ENCODE assay signal across 9 mouse cellular contexts in the genomic region with DNA sequence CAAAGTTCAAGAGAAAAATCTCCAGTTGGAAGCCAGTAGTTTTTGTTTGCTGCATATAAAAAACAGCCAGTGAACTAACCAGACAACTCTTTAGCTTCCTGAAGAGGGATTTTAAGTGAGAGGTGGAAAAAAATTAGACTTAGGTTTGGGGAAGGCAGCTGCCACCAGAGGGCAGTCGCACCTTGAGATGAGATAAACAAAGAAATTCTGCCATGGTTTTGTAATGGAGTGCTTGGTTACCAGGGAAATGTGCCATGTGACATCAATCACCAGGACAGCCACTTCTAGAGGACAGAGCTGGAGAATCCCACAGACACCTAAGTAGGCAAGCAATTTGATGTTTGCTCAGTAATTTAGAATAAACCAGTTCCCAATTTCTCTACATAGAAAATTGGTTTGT.
DNase-seq lines count a peak whose midpoint lies in the region; ATAC-seq and TF ChIP-seq lines count a peak whose summit lies in the region.
"Had no signal": no experiment of that assay in that cellular context is flagged by ENCODE, and none has a peak within 500 bp of the region (broad histone marks: within the 10 kb centered on the region; RNA-seq: fewer than 3 reads in every experiment).

No protein-coding gene starts in this region.

- no peaks in the 10 kb centered on the region for H3K4me1 ChIP-seq in liver, embryonic 11.5 days (replicated peaks; ENCODE audit: control insufficient read depth, insufficient read depth, low read length)
- no peaks in the 10 kb centered on the region for H3K4me1 ChIP-seq in forebrain, embryonic 13.5 days
- no peaks in the 10 kb centered on the region for H3K4me1 ChIP-seq in kidney, postnatal 0 days (replicated peaks; ENCODE audit: insufficient read depth, low read length)
- H3K4me1 ChIP-seq in limb, embryonic 14.5 days (ENCODE audit: control insufficient read depth, insufficient read depth, low read length) = no peaks in the 10 kb centered on the region
- H3K4me1 ChIP-seq: liver, embryonic 15.5 days had no signal

- DNase-seq in liver = peak; percentile 29
- DNase-seq in liver, embryonic 11.5 days (ENCODE audit: low spot score) = no peak
- peak; percentile 20 for DNase-seq in adrenal gland, postnatal 25 days
- peak; percentile 74 for DNase-seq in kidney, postnatal 0 days (ENCODE audit: low spot score)
- peak; percentile 33 for DNase-seq in limb, embryonic 14.5 days (ENCODE audit: low spot score)
- peak; percentile 54 for DNase-seq in right cerebral cortex, postnatal 14 days
- no peak for DNase-seq in urinary bladder, postnatal 4 days (ENCODE audit: low spot score in 2 of 2)

- no peak for TF ChIP-seq POLR2A in limb, embryonic 14.5 days (IDR thresholded peaks at IDR 0.05; ENCODE audit: borderline replicate concordance, extremely low read depth, insufficient read depth, insufficient read length)

- H3K4me2 ChIP-seq in liver, embryonic 11.5 days = no peak overlapping the region
- H3K4me2 ChIP-seq in forebrain, embryonic 13.5 days = no peak overlapping the region
- H3K4me2 ChIP-seq in kidney, postnatal 0 days (ENCODE audit: low read length) = no peak overlapping the region
- H3K4me2 ChIP-seq in limb, embryonic 14.5 days (replicated peaks; ENCODE audit: low read depth, low read length, severe bottlenecking) = no peak overlapping the region
- H3K4me2 ChIP-seq: liver, embryonic 15.5 days had no signal

- 3% methylated on average over 1 of the region's 1 CpGs for WGBS in liver, embryonic 11.5 days
- WGBS in forebrain, embryonic 13.5 days = 8% methylated on average over 1 of the region's 1 CpGs
- 3% methylated on average over 1 of the region's 1 CpGs for WGBS in kidney, postnatal 0 days
- 0% methylated on average over 1 of the region's 1 CpGs for WGBS in limb, embryonic 14.5 days

- H3K4me3 ChIP-seq in liver, embryonic 11.5 days (ENCODE audit: low read depth, low read length) = no peak overlapping the region
- H3K4me3 ChIP-seq in forebrain, embryonic 13.5 days = no peak overlapping the region
- no peak overlapping the region for H3K4me3 ChIP-seq in kidney, postnatal 0 days (replicated peaks; ENCODE audit: low read depth, low read length)
- H3K4me3 ChIP-seq in limb, embryonic 14.5 days (replicated peaks; ENCODE audit: low read length) = no peak overlapping the region
- H3K4me3 ChIP-seq: liver, embryonic 15.5 days had no signal

- no peaks in the 10 kb centered on the region for H3K27me3 ChIP-seq in liver, embryonic 11.5 days (replicated peaks; ENCODE audit: control insufficient read depth, insufficient read depth, low read length)
- no peaks in the 10 kb centered on the region for H3K27me3 ChIP-seq in forebrain, embryonic 13.5 days
- no peaks in the 10 kb centered on the region for H3K27me3 ChIP-seq in kidney, postnatal 0 days (ENCODE audit: insufficient read depth, low read length)
- H3K27me3 ChIP-seq in limb, embryonic 14.5 days (ENCODE audit: control insufficient read depth, insufficient read depth, low read length) = no peaks in the 10 kb centered on the region
- H3K27me3 ChIP-seq: liver, embryonic 15.5 days had no signal

- no peak overlapping the region for H3K9ac ChIP-seq in liver, embryonic 11.5 days (ENCODE audit: low read depth, low read length)
- no peak overlapping the region for H3K9ac ChIP-seq in forebrain, embryonic 13.5 days
- no peak overlapping the region for H3K9ac ChIP-seq in kidney, postnatal 0 days (ENCODE audit: low read depth, low read length)
- no peak overlapping the region for H3K9ac ChIP-seq in limb, embryonic 14.5 days (ENCODE audit: low read depth, low read length, severe bottlenecking)
- H3K9ac ChIP-seq: liver, embryonic 15.5 days had no signal

- TF ChIP-seq CTCF in kidney, postnatal 0 days (IDR thresholded peaks at IDR 0.05; ENCODE audit: low read depth) = peak; percentile 77

- no peak overlapping the region for H3K27ac ChIP-seq in liver, embryonic 11.5 days (ENCODE audit: low read depth, low read length)
- no peak overlapping the region for H3K27ac ChIP-seq in forebrain, embryonic 13.5 days
- no peak overlapping the region for H3K27ac ChIP-seq in kidney, postnatal 0 days
- no peak overlapping the region for H3K27ac ChIP-seq in limb, embryonic 14.5 days (replicated peaks; ENCODE audit: low read depth, low read length)
- H3K27ac ChIP-seq: liver, embryonic 15.5 days had no signal

- no peaks in the 10 kb centered on the region for H3K36me3 ChIP-seq in liver, embryonic 11.5 days (ENCODE audit: control insufficient read depth, insufficient read depth, low read length)
- H3K36me3 ChIP-seq in forebrain, embryonic 13.5 days (ENCODE audit: poor library complexity, severe bottlenecking) = no peaks in the 10 kb centered on the region
- H3K36me3 ChIP-seq in kidney, postnatal 0 days (ENCODE audit: insufficient read depth, low read length) = no peaks in the 10 kb centered on the region
- no peaks in the 10 kb centered on the region for H3K36me3 ChIP-seq in limb, embryonic 14.5 days (ENCODE audit: control insufficient read depth, insufficient read depth, low read length)
- H3K36me3 ChIP-seq: liver, embryonic 15.5 days had no signal

- ATAC-seq in liver, embryonic 11.5 days (replicated peaks; ENCODE audit: low FRiP score) = no peak
- ATAC-seq in forebrain, embryonic 13.5 days = peak; percentile 83
- ATAC-seq in kidney, postnatal 0 days (replicated peaks; ENCODE audit: low FRiP score, low read depth) = peak; percentile 68; the same call in 1 of the 2 replicates
- ATAC-seq in limb, embryonic 14.5 days (ENCODE audit: low FRiP score, low read depth) = no peak

- H3K9me3 ChIP-seq in liver, embryonic 11.5 days (ENCODE audit: control insufficient read depth, low read length) = no peaks in the 10 kb centered on the region
- H3K9me3 ChIP-seq in forebrain, embryonic 13.5 days (replicated peaks) = no peaks in the 10 kb centered on the region
- no peaks in the 10 kb centered on the region for H3K9me3 ChIP-seq in kidney, postnatal 0 days (replicated peaks; ENCODE audit: low read length)
- H3K9me3 ChIP-seq in limb, embryonic 14.5 days (ENCODE audit: control insufficient read depth, low read length) = no peaks in the 10 kb centered on the region
- H3K9me3 ChIP-seq: liver, embryonic 15.5 days had no signal

Comparison
In these comparisons a context has a peak if more than half of its experiments do, and no peak if none do; other contexts are left out.
1. DNase-seq: peak in liver (single experiment), adrenal gland, postnatal 25 days (single experiment), kidney, postnatal 0 days (single experiment), limb, embryonic 14.5 days (single experiment) and right cerebral cortex, postnatal 14 days (single experiment); none in liver, embryonic 11.5 days (single experiment) and urinary bladder, postnatal 4 days (0 of 2).
2. ATAC-seq: peak in forebrain, embryonic 13.5 days (single experiment) and kidney, postnatal 0 days (single experiment); none in liver, embryonic 11.5 days (single experiment) and limb, embryonic 14.5 days (single experiment).